Mouse (Mus musculus) spleen, adult 2 months (tissue): Measurements from ENCODE around the gene Chrm5.

Experiments
- CTCF ChIP-seq: fragments of 200-500 bp; IDR thresholded peaks from 2 replicates; pipeline ENCODE4 v1.5.1; 2011; ENCODE audit warnings: mild to moderate bottlenecking, inconsistent platforms; ENCODE audit not compliant: insufficient read depth, insufficient read length, insufficient replicate concordance; ENCODE audit errors: extremely low read depth
- POLR2A ChIP-seq: fragments of 200-500 bp; IDR thresholded peaks from 2 replicates; pipeline ENCODE4 v1.6.1; 2011; ENCODE audit warnings: low read depth, low read length, inconsistent platforms

- TF ChIP-seq POLR2A, result no peak
- TF ChIP-seq CTCF, result no peak
Observed at GRCm38 (mm10) chr2:112484886-112485285, 4.3 kb upstream of the Chrm5 start.
